Mouse (Mus musculus) urinary bladder, adult 2 months (tissue): ENCODE results near the gene Rasgrp3. TPM values are rescaled to one million over a fixed set of nuclear protein-coding genes. Genes with fewer than 3 reads are reported as not detected.
"Not testable (repeated sequence)": the region's sequence is repeated elsewhere in the genome, so short reads cannot be mapped to it uniquely, and the experiment has no call there.

Experiments used
- DNase-seq: peaks from one replicate; pipeline ENCODE4 v3.0.0; 2022; ENCODE audit warnings: low spot score
- polyA plus RNA-seq: library from polyadenylated mRNA; depleted of rRNA; stranded (reverse); fragments of >200 nt; gene quantifications from 2 replicates; pipeline ENCODE4 v1.2.3, GENCODE M21; 2012

The Rasgrp3 gene
- polyA plus RNA-seq, 1 experiment = 8.3 TPM

DNA sequence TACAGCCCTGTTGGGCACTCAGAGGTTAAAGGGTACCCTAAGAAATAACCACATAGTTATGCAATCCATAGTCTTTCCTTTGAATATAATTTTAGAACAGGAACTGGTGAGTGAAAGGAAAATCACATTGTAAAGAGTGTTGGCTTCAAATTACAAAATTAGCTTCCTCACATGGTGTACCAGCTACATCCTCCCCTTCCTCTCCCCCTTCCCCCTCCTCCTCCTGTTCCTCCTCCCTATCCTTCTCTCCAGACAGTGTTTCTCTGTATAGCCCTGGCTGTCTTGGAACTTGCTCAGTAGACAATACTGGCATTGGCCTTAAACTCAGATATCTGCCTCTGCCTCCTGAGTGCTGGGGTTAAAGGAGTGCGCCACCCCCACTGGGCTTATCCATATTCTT is 26.1 kb downstream of the Rasgrp3 start:
- DNase-seq = no peak

DNA sequence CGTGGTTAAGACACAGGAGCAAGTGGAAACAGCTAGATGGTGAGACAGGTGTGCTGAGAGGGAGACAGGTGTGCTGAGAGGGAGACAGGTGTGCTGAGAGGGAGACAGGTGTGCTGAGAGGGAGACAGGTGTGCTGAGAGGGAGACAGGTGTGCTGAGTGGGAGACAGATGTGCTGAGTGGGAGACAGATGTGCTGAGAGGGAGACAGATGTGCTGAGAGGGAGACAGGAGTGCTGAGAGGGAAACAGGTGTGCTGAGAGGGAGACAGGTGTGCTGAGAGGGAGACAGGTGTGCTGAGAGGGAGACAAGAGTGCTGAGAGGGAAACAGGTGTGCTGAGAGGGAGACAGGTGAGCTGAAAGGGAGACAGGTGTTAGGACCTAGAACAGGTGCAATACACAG is 27.5 kb downstream of the Rasgrp3 start:
- DNase-seq = not testable (repeated sequence)

DNA sequence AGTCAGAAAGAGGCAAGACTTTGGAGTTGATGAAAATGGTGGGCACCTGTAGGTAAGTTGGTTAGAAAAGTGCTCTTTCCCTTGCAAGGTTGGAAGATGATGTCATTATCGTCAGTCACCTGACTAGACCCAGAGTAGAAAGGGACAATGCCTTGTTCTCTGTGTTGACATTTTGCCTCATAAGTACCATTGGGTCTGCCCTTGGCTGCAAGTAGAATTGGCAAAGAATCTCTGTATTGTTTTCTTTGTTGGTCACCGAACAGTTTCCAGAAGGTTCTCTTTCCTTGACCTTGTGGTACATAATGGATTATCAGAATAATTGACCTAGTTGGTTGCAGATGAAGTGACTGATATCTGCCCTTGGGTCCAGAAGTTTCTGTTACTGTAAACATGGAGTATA is 27.9 kb downstream of the Rasgrp3 start:
- DNase-seq = no peak

DNA sequence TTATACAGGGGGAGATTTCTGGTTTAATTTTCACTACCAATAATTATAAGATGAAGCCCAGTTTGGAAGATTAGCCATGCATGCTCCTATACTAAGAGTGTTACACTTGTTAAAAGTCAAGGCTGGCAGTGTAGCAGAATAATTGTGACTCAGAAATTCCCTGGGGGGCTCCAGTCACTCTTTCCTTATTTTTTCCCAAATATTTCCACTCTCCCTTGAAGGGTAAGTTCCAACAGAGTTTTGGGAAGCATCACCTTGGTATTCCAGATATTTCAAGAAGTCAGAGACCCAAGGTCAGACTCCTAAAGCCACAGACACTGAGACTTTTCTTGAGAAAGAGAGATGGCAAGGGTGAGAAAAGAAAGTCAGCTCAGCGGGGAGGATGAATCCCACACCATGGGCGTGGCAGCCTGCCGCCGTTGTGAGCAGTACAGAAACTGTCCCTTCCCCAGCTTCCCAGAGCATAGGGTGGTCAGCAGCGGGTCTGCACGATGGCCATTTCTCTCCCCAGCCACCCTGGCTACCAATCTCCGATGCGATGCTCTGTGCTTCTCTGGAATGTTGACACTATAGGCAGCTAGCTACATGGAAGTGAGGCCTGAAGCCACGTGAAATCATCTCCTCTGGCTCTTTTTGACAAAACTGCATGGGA is 28.8 kb downstream of the Rasgrp3 start:
- no peak for DNase-seq

DNA sequence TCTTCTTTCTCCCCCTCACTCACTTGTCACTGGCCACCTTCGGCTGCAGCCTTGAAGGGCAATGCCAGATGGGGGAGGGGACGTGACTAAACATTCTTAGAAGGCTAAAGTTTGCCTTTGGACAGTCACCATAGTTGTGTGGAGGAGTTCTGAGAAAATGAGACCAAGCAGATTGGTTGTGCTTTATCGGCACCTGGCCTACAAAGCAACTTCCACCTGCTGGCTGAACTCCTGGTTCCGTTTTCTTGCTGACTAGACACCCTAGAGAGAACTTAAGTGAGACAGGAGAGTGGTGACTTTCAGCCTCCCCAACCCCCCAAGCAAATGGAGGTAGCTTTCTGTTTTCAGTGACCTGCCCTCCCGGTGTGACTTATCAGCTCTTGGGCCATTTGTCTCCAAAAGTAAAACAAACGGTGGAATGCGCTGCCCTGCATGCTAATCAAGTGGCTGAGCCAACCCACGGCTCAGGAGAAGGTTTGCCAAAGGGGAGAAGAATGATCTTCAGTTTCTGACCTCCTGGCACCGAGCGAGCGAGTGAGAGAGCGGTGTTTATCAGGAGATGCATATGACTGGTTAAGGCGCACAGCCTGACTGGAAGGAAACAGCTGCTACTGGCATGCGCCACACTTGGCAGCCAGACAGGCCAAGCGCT is 29.4 kb downstream of the Rasgrp3 start:
- DNase-seq = peak; percentile 23

DNA sequence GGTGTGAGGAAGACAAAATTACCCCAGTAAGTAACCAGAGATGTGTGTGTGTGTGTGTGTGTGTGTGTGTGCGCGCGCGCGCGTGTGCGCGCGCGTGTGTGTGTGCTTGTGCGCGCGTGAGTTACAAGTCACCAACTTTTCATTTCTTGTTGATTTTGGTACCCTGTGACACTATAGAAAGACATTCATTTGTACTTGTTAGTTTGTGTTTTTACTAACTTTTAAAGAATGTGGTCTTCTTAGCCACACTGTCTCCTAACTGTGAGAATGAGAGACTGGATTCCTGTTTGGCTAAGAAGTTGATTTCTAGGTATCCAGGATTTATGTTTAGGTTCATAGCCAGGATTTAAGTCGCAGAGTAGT is 29.9 kb downstream of the Rasgrp3 start:
- no peak for DNase-seq

DNA sequence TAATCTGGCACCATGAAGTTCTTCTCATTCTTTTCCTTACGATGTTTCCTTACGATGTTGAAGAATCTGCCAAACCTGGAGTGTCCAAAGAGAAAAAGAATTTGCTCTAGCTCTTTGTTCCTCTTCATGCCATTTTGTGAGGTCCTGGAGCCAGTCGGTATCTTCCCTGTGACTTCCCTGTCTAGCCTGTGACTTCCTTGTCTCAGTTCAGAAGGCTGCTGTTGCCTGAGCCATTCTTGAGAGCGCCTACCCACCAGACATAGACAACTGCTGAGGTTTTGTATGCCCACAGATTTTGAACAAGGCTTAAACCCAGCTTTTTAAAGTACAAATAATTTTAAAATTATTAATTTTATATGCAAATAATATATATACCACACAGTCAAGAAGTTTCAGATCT is 31.3 kb downstream of the Rasgrp3 start:
- no peak for DNase-seq

DNA sequence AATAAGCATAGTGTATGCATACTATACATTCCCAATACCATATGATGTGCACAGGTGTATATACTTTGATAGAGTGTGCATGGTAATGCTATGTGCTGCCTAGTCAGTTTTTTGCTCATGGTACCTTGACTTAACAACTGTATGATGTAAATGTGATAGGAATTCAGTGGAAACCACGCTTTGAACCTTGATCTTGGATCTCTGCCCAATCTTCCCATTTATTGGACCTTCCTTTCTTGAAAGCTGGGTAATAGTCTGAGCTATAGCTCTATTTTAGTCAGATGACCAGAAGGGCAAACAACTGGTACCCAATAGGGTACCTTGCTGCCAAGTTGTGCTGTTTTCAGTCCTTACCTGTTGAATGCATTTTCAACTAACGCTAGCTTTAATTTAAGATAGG is 31.8 kb downstream of the Rasgrp3 start:
- DNase-seq = no peak

DNA sequence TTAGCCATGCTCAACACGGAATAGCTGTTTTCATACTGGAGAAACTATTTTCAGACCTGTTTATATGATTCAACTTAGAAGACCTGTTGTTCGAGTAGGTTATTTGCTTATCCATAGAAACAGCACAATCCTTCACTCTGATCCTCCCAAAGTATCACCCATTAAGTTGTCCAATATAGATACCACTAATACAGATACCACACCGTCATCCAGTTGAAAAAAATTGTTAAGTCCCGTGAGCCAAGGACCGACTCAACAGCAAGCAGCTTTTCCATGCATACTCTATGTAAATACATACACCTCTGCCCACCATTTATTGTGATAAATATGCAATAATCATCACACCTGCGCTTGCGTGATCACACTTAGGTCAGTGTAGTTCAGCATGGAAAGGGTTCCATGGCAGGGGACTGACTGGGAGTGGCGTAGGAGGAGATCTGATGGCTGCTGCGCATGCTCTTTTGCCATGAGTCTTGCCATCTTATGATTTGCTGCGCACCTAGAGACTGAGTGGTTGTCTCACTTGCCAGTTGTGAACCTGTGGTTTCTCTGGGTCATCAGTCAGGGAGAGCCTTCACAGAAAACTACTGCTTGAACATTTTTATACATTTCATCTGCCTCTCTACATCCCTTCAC is 32.9 kb downstream of the Rasgrp3 start:
- DNase-seq = no peak

DNA sequence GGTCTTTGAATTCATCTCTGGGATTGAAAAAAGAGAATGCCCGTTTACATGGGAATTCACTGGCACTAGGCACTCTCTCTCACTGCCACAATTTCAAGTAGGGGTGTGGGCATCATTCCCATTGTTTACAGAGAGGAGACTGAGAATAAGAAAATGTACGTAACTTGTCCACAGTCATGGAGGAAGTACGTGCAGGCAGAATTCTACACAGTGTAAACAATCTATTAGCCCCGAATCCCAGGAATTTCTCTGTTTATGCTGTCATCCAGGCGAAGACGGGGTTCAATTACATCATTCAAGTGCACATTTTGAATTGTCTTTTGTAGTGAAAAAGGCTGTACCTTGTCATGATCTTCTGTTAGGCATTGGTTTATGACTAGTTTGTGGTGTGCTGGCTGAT is 34.6 kb downstream of the Rasgrp3 start:
- DNase-seq = no peak

DNA sequence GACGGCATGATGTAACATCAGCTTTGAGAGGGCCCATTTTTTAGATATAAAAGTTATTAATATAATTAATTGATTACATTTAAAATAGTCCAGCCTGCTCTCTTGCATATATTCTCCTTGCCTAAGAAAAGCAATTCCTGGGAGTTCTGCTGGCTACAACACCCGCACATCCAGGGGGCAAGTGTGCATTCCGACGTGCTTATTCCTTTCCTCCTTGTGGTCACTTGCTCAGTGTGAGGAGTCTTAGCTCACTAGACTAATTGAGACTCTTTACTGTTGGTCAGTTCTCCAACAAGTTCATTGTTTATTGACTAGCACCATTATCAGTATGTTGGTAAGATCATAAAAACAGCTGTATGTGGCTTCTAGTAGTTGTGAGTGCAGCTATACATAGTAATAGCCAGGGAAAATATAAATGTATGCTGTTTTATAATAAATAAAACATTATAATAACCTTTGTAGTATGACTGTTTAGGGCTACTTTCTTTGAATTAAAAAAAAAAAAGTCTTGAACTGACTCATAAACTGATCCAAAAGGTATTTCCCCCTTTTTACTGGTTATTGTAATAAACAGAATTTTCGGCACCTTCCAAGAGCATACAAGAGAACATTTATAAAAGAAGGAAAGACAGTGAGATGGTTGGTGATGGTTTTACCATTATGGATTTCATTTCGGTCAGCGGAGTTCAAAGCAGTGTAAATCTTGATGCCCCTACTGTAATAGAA is 35.4 kb downstream of the Rasgrp3 start:
- no peak for DNase-seq

DNA sequence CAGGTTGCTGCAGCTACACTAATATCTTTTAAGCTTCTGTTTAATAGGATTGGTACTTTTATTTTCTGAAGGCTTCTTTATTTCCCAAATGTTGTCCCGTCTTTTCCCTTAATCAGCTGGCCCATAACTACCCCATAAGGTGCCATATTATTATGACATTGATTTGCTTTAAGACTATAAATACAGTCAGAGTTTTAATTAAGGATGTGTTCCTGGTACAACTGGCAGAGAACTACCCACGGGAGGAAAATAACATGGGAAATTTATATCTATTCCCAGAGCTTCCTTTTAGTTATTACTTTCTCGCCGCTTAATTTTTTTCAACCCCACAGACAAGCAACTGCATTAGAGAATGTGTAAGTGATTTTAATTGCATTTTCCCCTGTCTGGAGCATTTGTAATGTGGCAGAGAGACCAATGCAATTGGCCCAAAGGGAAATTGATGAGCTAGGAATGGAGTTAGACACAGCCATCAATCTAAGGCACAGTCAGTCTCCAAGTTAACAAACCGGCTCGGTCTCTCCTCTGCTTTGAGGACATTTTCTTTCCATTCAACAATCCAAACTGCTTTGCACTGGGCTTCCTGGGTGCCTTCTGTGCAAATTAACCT is 36.1 kb downstream of the Rasgrp3 start:
- DNase-seq = no peak

DNA sequence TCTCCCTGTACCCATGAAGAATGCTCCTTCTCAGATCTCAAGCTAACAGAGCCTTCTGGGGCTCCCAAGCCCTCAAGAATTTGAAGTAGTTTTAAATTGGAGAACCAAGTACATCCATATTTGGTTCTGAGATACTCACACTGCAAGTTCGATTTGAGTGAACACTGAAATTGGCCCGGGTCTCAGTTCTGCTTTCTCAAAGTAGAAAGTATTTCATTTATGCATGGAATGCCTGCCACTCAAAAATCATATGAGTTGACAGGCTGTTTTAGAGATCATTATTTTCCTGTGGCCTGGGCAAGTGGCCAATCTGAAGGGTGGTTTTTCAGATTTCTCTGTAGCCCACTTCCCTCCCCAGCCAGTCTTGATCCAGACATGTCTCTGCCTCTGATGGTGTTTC is 36.7 kb downstream of the Rasgrp3 start:
- DNase-seq = no peak

DNA sequence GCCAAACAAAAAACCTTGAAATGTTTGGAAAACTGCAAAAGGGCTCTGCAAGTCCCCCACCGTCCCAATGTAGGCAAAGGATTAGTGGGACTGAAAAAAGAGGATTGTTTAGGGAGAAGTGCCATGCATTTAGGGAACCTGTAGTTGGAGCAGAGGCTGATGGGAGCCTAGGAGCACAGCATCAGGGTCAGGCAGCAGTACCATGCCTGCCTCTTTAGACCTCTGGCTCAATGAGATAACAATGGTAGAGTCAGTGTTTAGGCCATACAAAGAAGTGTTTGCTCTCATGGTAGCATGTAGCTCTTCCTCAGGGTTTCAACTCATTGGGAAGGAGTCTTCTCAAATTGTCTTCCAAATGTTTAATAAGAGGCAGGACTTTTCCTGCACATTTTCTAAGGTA is 40.3 kb downstream of the Rasgrp3 start:
- DNase-seq = no peak

DNA sequence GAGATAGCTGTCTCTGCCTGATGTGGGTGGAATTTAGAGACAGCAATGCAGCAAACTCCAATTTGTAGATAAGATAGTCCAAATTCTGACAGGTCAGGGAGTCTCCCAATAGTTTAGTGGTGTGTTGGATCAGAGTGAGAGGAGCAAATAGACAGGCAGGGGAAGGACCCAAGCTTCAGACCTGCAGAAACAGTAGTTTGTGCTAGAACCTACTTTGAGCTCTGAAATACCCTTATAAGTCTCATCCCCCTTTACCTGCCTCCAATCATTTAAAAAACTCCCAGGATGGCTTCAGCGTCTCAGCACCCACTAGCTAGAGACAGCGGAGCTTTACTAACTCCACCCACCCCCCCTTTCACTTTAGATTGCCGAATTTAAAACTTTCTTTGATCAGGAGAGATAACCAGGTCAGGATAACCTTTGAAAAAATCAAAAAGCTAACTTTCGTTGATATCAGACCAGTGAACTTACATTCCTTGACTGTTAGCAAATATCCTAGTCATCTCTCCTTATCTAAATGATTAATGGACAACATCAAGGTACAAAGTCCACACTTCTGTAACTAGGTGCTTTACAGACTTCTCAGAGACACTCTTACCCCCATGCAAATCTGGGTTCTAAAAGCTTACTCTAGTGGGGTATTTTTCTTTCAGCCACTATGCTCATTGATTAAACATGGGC is 41.2 kb downstream of the Rasgrp3 start:
- no peak for DNase-seq

DNA sequence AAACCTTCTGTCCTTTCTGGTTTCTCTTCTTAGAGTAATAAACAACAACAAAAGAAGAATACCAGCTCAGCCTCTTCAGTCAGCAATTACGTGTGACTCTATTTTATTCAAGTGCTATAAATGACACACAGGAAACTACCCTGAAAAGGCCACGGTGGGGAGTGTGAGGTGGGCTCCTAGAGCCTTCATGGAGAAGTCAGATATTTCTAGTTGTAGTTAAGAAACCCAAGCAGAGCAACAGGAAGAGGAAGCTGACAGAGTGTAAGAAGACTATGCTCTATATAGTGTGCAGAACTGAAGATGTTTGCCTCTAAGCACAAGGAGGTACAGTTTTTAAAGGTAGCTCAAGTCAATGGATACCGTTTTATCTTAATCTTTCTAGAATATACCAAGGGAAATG is 42.0 kb downstream of the Rasgrp3 start:
- DNase-seq = no peak

DNA sequence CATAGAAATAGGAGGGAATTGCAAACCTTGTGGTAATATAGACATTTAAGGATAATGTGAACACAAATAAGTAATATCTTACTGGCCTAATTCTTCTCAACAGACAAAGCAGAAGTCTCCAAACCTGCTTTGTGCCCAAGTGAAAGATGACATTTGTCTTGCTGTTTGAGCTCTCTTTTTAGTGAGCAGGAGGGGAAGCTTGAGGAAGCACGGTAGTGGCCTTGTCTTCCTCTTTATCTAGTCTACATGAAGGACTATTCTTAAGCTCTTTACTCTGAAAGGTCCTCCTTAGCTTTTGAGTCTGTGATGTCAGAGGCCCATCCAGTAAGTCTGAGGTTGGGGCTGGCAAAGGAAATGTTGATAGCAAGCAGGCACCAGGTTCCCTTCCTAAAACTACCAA is 43.1 kb downstream of the Rasgrp3 start:
- no peak for DNase-seq

DNA sequence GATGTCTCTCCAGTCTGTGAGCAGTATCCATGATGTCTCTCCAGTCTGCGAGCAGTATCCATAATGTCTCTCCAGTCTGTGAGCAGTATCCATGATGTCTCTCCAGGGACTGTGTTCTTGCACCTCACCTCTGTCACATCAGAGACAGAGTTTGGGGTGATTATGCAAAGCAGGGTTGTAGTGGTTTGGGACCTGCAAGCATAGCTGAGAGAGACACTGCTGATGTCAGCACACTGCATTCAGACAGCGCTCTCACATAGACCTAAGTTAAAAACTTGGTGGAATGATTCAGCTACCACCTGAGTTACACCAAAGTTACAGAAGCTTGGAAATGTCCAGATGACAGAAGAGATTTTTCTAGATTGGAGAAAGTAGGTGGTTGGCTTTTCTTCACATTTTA is 44.0 kb downstream of the Rasgrp3 start:
- no peak for DNase-seq

DNA sequence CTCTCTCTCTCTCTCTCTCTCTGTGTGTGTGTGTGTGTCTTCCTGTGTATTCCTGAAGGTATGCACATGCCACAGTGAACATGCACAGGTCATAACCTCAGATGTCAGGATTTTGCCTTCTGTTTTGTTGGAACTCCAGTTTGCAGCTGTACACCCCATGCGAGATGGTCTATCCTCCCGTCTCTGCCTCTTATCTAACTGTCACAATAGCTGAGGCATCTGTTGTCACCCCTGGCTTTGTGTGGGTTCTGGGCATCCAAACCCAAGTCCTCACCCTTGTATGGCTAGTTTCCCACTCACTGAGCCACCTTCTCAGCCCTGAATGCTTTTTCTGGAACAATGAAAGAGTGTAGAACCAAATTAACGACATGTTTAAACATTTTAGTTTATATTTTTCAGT is 44.7 kb downstream of the Rasgrp3 start:
- no peak for DNase-seq

DNA sequence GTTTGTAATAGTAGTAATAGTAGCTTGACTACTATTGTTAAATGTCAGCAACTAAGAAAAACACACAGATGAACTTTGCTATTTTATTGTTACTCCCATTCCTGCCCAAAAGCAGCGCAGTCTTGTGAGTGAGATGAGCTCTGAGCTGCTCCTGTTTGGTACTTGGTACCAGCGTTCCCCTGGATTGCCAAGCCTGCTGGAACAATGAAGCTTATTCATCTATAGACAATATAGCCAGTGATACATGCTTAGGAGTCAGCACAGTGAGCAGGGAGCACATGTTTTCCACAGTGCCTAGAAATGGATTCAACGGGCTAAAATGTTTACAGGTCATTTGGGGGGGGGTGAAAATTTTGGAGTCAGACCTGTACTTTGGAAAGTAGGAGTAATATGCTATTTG is 50.5 kb downstream of the Rasgrp3 start:
- no peak for DNase-seq

DNA sequence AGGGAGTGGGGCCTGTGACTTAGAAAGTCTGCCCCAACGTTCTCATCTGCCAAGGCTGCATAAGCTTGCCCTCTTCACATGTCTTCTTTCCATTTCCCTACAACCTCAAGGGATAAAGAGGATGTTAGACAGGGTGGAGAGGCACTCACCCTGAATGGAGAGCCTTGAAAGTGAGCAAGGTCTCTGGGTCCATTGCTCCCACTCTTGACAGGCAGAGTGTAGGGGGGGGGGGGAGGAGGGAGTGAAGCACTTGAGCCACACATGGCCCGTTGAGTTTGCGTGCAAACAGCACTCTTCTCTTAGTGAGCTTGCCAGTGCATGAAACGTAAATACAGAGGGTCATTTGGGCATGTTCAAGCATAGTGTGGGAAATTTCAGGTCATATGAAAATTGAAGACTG is 59.5 kb downstream of the Rasgrp3 start:
- DNase-seq = no peak

DNA sequence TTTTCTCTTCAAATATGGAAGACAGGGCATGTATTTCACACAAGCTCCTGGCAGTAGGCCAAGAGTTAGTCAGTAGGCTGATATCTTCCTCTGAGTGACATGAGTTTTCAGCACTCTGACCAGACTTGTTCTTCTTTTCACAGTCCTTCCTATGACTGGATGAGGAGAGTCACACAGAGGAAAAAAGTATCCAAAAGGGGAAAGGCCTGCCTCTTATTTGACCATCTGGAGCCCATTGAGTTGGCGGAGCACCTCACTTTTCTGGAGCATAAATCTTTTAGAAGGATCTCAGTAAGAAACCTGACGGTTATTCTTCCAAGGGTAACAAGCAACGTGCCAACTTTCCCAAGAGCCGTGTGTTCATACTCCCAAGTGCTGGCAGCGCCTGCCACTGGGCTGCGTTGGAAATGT is 62.5 kb downstream of the Rasgrp3 start:
- no peak for DNase-seq
